Mouse (Mus musculus) bone marrow, adult 2 months (tissue): ENCODE measurements at regions not wholly inside any gene's neighbourhood (a gene's known extent, or its start where the extent isn't known, plus 50 kb on each side); places are given as distances from the start of the nearest gene placed in this dataset.

Experiments used
- CTCF ChIP-seq: fragments of 200-500 bp; IDR thresholded peaks from 2 replicates; pipeline ENCODE4 v1.5.1; 2011; ENCODE audit warnings: low read length, control low read depth; ENCODE audit not compliant: control insufficient read depth, insufficient read depth
- POLR2A ChIP-seq: fragments of 200-500 bp; IDR thresholded peaks from 2 replicates; pipeline ENCODE4 v1.6.1; 2011; ENCODE audit warnings: low read depth, mild to moderate bottlenecking, control low read depth, low read length, borderline replicate concordance; ENCODE audit not compliant: control insufficient read depth

GRCm38 (mm10) chr2:19055500-19055899 lies 57.4 kb downstream of the 4930426L09Rik start:
- TF ChIP-seq POLR2A (no peak), CTCF (no peak)
